Mouse (Mus musculus) lung, postnatal 0 days (tissue): ENCODE measurements around the gene Vav3.

Experiments used
- CTCF ChIP-seq: IDR thresholded peaks from 2 replicates; pipeline ENCODE4 v1.5.1; 2016; ENCODE audit warnings: antibody characterized with exemption, mild to moderate bottlenecking
- EP300 ChIP-seq: IDR thresholded peaks from 2 replicates; pipeline ENCODE4 v1.6.1; 2016; ENCODE audit warnings: antibody characterized with exemption, mild to moderate bottlenecking, control low read depth

GRCm38 (mm10) chr3:109652860-109653631 lies 312.6 kb downstream of the Vav3 start:
- no peak for TF ChIP-seq CTCF
- no peak for TF ChIP-seq EP300
